Mouse (Mus musculus) thymus, postnatal 0 days (tissue): ENCODE measurements around the gene Jaml. TPM values are rescaled to one million over a fixed set of nuclear protein-coding genes. Genes with fewer than 3 reads are reported as not detected.

Source experiments
- polyA plus RNA-seq: library from polyadenylated mRNA; unstranded; fragments of >200 nt; fragmentation: Nextera tagmentation; extraction: Ambion mirVana; gene quantifications from 2 replicates; pipeline ENCODE4 v1.2.1, GENCODE M21; 2015

Jaml gene
- polyA plus RNA-seq, 1 experiment from 2014 or later: 8.1 TPM

Other genes with a start within 250 kb of the Jaml start
- gene Kmt2a, start 197.9 kb upstream of the Jaml start, polyA plus RNA-seq: 13.1 and 20.1 TPM in 2 replicates
- gene Atp5l, start 158.4 kb upstream of the Jaml start, polyA plus RNA-seq: 971 and 1,014 TPM in 2 replicates
- gene Ube4a, start 113.6 kb upstream of the Jaml start, polyA plus RNA-seq: 18.6 and 19.5 TPM in 2 replicates
- 973 and 1,015 TPM in 2 replicates for gene Cd3g, start 98.8 kb upstream of the Jaml start, polyA plus RNA-seq
- gene Cd3d, start 97.4 kb upstream of the Jaml start, polyA plus RNA-seq: 485 and 511 TPM in 2 replicates
- 511 and 576 TPM in 2 replicates for gene Cd3e, start 69.6 kb upstream of the Jaml start, polyA plus RNA-seq
- gene Mpzl2, start 39.4 kb upstream of the Jaml start, polyA plus RNA-seq: 5.9 and 7.4 TPM in 2 replicates
- gene Mpzl3, start 24.0 kb upstream of the Jaml start, polyA plus RNA-seq: 7.7 and 8.9 TPM in 2 replicates
- gene Scn2b, start 38.6 kb downstream of the Jaml start, polyA plus RNA-seq: 5.4 and 6.6 TPM in 2 replicates
- 8.0 and 9.1 TPM in 2 replicates for gene Scn4b, start 59.2 kb downstream of the Jaml start, polyA plus RNA-seq
- 0.57 and 0.82 TPM in 2 replicates for gene BC049352, start 102.8 kb downstream of the Jaml start, polyA plus RNA-seq
- gene Tmprss4, start 124.9 kb downstream of the Jaml start, polyA plus RNA-seq: 3.6 and 4.9 TPM in 2 replicates
- gene Il10ra, start 190.0 kb downstream of the Jaml start, polyA plus RNA-seq: 6.0 and 6.6 TPM in 2 replicates
- gene Tmprss13, start 239.9 kb downstream of the Jaml start, polyA plus RNA-seq: 0.18 and 0.33 TPM in 2 replicates